Mouse (Mus musculus): ENCODE data around the gene Pram1.
"Not testable (repeated sequence)": the region's sequence is repeated elsewhere in the genome, so short reads cannot be mapped to it uniquely, and the experiment has no call there.

Gene Pram1

DNA sequence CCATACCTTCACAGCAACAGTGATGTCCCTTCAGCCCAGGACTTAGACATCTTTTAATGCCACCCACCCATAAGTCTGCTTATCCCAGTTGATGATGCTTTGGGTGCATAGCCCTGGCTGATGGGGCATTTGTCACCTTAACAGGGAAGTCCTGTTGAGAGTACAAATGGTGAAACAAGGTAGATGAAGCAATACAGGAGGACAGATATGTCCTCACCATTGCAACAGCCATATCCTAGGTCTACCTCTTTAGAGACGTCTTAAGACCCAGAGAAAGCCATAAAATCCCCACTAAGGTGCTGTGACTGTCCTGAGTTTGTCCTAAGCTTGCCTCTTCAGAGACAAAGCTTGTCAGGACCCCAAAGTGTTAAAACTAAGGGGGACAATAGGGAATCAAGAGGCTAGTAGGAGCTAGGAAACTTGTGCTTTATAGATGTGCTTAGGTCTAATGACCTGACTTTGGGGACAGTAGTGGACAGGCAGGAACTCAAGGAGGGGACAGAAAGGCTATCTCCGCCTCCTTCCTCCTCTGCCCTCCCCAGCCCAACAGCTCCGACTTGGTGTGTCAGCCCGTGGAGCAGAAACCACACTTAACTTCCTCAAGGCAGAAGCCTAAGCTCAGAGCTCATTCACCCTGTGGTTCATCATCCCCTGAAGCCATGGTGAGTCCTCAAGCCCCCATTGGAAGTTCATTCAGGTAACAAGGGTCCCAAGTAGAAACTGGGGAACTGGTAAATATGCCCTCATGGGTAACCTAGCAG, at the start of gene Pram1:
Gene Pram1 (plus strand): TSS at position 541 of the 761 bp plus-strand sequence.
- DNase-seq (ENCODE audit: low spot score) = no peak

DNA sequence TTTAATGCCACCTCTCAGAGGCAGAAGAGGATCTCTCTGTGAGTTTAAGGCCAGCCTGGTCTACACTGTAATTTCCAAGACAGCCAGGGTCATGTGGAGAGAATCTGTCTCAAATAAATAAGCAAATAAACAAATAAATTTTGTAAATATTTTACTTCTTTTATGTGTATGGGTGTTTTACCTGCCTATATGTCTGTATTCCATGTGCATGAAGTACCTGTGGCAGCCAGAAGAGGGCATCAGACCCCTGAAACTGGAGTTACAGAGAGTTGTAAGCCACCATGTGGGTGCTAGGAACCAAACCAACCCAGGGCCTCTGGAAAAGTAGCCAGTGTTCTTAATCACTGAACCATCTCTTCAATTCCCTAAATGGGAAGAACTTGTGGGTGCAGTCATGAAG, 40.6 kb upstream of the Pram1 start:
- DNase-seq (ENCODE audit: low spot score) = no peak

DNA sequence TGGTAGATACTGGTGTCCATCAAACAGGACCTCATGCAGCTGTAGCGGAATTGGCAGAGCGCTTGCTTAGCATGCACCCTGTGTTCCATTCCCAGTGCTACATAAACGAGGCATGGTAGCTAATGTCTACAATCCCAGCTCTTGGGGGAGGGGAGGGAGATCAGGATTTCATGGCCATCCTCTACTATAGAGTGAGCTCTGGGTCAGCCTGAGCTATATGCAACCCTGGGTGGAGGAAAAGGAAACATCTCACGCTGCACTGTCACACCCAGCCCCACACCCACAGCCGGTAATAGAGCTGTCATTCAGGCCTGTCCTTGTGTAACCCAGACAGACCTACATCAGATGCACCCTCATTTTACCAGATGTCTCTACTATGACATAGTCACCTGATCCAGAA, 39.4 kb upstream of the Pram1 start:
- DNase-seq (ENCODE audit: low spot score) = no peak

GRCm38 (mm10) chr17:33599836-33600475, 37.9 kb upstream of the Pram1 start:
- no peak for DNase-seq (ENCODE audit: low spot score)

DNA sequence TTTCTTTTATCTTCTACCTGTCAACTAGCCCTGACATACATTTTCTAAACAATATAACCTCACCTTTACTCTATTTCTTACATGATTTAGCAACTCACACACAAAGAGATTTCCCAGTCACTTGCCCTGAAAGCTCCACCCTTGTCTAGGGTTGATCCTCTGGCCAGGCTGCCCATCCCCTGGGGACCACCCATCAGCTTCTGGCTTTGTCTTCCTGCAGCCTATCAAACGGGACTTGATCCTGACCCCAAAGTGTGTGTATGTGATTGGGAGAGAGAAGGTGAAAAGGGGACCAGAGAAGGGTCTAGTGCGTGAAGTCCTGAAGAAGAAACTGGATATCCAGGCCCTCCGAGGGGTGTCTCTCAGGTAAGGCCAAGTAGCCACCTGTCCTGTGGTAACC, 37.0 kb upstream of the Pram1 start:
- DNase-seq (ENCODE audit: low spot score) = no peak

DNA sequence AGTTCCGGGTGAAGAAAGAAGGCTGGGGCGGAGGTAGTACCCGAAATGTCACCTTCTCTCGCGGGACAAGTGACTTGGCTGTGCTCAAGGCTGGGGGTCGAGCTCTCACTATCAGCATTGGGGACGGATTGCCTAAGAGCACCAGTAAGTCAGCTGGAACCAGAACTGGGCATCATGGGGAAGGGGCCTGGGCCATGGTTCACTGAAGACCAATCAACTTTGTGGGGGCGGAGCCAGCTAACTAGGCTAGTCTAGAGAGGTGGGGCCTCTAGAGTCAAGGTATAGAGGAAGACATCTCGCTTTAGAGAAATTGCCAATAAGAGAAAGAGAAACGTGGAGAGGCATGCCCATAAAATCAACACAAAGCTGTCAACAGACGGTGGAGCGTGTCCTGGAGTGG, 35.9 kb upstream of the Pram1 start:
- DNase-seq (ENCODE audit: low spot score) = no peak

GRCm38 (mm10) chr17:33607273-33607672, 30.6 kb upstream of the Pram1 start:
- no peak for DNase-seq (ENCODE audit: low spot score)

DNA sequence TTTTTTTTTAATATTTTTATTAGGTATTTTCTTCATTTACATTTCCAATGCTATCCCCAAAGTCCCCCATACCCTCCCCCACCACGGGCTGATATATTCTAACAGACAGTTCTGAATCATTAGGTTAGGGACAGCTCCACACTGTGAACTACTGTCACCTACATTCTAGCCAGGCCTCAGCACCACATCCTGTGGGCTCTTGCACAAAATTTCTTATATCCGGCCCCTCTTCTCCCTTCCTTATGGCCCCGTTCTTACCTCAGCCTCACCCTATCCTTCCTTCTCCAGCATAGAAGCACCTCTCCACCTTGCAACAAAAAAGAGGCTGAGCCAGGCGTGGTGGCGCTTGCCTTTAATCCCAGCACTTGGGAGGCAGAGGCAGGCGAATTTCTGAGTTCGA, 27.3 kb upstream of the Pram1 start:
- DNase-seq (ENCODE audit: low spot score) = no peak

DNA sequence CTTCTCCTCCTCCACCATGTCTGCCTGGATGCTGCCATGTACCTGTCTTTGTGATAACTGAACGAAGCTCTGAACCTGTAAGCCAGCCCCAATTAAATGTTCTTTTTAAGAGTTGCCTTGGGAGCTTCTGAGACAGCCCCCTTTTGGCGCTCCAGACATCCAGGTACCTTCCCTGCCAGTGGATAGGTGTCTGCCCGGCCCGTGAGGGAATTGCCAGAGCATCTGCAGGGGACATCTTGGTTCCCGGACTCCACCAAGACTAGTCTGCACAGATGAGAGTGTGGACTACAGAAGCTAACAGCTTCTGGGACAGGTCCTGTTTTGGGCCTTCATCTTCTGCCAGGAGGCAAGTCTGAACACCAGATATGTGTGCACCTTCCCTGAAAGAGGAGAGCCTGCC, 24.1 kb upstream of the Pram1 start:
- not testable (repeated sequence) for DNase-seq (ENCODE audit: low spot score)

- no peak for DNase-seq (ENCODE audit: low spot score)
Observed at GRCm38 (mm10) chr17:33627281-33627680, 10.6 kb upstream of the Pram1 start.

- DNase-seq (ENCODE audit: low spot score) = peak; percentile 81
Observed at GRCm38 (mm10) chr17:33628621-33629486, 9.0 kb upstream of the Pram1 start, which contains the start of gene Zfp414. Zfp414 (plus strand) TSS chr17:33629090.

- DNase-seq (ENCODE audit: low spot score) = no peak
Observed at GRCm38 (mm10) chr17:33629487-33630125, 8.2 kb upstream of the Pram1 start.

DNA sequence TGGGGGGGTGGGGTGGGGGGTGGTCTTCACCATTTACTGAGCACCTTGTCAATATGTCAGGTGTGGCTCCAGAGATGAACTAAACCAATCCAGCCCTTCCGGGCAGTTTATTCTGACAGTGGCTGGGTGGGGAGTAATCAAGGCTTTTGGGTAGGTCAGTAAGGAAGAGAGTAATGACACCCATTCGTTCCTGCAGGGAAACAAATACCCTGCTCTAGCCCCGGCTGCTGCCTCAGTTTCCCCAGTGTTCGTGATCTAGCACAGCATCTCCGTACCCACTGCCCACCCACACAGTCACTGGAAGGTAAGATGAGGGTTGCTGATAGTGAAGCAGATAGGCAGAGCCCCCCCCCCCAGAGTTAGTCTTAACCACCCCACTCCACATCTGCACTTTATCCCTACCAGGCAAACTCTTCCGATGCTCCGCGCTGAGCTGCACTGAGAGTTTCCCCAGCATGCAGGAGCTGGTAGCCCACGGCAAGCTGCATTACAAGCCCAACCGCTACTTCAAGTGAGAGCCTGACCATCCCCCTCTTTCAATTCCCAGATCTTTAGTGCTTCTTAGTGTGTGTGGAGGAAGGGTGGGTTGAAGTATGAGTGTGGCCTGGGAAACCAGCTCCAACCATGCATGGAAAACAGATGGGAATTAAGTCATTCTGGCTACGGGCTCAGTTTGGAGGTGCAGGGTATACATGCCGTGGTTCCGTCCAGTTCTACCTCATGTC, 7.5 kb upstream of the Pram1 start:
- DNase-seq (ENCODE audit: low spot score) = no peak

DNA sequence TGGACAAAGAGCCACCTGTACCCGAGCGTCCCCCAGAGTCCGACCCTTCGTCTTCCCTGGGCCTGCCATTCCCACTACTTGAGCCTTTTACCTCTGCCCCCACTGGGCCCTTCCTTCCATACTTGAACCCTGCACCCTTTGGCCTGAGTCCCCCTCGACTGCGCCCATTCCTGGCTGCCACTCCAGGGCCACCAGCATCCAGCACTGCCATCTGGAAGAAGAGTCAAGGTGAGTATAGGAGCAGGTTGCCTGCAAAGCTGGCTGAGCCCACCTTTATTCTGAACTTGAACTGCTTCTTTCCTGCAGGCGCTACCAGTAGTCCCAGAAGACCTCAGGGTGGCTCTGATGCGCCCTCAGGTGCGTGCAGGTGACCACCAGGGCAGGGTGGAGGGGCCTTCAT, 6.6 kb upstream of the Pram1 start:
- no peak for DNase-seq (ENCODE audit: low spot score)

DNA sequence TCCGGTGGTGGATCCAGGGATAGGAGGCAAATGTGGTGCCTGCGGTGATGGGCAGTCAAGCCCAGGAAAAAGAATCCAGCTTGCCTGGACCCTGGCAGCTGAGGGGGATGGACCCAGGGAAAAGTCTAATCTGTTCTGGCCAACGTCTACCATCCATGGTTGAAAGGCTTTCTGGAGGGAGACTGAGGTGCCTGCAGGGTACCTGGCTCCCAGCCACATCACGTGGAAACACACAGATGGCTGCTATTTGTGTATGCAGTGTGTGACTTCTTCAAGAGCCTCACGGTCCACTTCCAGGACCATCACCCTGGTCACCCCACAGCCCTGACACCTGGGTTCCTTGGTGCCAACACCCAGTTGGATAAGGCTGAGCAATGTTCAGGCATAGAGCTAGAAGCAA, 6.1 kb upstream of the Pram1 start:
- no peak for DNase-seq (ENCODE audit: low spot score)

DNA sequence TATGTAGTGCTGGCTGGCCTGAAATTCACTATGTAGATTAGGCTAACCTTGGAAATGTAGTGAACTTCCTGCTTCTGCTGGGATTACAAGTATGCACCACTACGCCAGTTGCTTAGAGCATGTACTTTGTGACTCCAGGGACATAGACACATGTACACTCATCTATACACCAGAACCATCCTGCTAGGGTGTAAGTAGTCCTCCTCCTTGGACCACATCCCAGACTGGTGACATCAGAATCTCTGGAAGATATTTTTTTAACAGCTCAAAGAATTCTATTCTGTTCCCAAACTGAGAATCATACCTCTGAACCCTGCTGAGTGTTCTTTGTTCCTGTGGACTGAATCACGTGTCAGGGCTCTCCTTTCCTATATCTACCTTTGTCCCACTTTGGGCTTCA, 818 bp upstream of the Pram1 start:
- no peak for DNase-seq (ENCODE audit: low spot score)

- no peak for DNase-seq (ENCODE audit: low spot score)
Observed at GRCm38 (mm10) chr17:33639743-33640142, 1.9 kb downstream of the Pram1 start.

- no peak for DNase-seq (ENCODE audit: low spot score)
Observed at GRCm38 (mm10) chr17:33644068-33644467, 6.2 kb downstream of the Pram1 start.

DNA sequence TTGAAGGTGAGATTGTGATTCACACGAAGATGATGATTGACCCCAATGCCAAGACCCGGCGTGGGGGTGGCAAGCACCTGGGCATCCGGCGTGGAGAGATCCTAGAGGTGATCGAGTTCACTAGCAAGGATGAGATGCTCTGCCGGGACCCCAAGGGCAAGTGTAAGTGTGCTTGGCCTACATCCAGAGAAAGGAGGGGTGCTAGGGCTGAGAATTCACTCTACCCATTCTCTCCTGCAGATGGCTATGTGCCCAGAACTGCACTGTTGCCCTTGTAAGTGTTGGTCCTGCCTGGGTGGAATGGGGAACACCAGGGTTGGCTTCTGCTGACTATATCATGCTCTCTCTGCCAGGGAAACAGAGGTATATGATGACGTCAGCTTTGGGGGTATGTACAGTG, 7.2 kb downstream of the Pram1 start:
- DNase-seq (ENCODE audit: low spot score) = no peak

DNA sequence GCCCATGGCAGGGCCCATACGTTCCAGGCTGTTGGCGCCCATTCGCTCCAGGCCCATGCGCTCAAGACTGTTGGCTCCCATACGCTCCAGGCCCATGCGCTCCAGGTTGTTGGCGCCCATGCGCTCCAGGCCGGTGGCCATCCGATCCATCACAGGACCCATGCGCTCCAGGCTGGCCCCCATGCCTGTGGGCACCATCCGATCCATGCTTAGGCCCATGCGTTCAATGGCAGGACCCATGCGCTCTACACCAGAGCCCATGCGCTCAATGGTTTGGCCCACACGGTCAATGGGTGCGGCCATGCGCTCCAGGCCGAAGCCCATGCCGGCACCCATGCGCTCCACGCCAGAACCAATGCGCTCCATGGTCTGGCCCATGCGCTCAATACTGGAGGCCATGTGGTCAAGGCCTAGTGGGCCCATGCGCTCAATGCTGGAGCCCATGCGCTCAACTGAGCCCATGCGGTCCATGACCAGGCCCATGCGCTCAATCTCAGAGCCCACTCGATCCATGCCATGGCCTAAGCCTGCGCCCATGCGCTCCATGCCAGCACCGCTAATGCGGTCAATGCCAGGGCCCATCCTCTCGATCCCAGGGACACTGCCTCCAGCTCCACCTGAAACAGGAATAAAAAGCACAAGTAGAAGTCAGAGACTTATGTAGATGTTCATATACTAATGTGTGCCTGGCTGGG, 12.1 kb downstream of the Pram1 start:
- DNase-seq (ENCODE audit: low spot score) = no peak

DNA sequence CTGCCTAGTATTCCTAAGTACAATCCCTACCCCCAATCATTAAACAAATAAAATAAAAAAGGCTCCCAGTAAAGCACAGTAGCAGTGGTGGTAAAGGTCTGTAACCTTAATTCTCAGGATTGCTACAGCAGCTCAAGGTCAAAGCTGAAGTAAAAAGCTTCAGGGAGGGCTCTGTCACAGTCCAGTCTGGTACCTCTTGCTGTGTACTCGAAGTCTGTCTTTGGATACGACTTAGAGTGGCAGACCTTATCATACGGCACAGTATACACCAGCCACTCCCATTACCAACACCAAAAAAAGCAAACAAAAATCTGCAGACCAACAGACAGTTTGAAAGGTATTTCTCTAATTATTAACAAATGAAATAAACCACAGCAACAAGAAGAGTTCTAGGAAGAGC, 29.0 kb downstream of the Pram1 start:
- no peak for DNase-seq (ENCODE audit: low spot score)
